Mouse (Mus musculus) embryonic facial prominence, embryonic 14.5 days (tissue): ENCODE measurements around the gene Nmrk2. TPM values are rescaled to one million over a fixed set of nuclear protein-coding genes. Genes with fewer than 3 reads are reported as not detected.
A peak's percentile ranks its signal among the peaks of the same experiment; 100 is the strongest.

Experiments
- ATAC-seq: fragments of 200-750 bp; cut with Nextera tagmentation; 2 replicates; pipeline ENCODE4 v1.8.0; 2017; ENCODE audit warnings: low read depth, moderate number of reproducible peaks, moderate TSS enrichment
- DNase-seq: peaks from one replicate; pipeline ENCODE4 v3.0.0-alpha.2; 2015; ENCODE audit warnings: low spot score
- H3K27ac ChIP-seq: fragments of 300-500 bp; sonication (generic); replicated peaks from 2 replicates; pipeline ENCODE4 v1.5.1; 2014; ENCODE audit warnings: low read depth, mild to moderate bottlenecking, low read length, moderate library complexity
- H3K27me3 ChIP-seq: fragments of 300-500 bp; sonication (generic); replicated peaks from 2 replicates; pipeline ENCODE4 v1.6.1; 2014; ENCODE audit warnings: low read length; ENCODE audit not compliant: control insufficient read depth, insufficient read depth
- H3K36me3 ChIP-seq: fragments of 300-500 bp; sonication (generic); 2 replicates; pipeline ENCODE4 v1.6.1; 2014; ENCODE audit warnings: low read length, mixed read lengths; ENCODE audit not compliant: control insufficient read depth, insufficient read depth
- H3K4me1 ChIP-seq: fragments of 300-500 bp; sonication (generic); 2 replicates; pipeline ENCODE4 v1.6.1; 2014; ENCODE audit warnings: antibody characterized with exemption, low read length; ENCODE audit not compliant: control insufficient read depth, insufficient read depth
- H3K4me2 ChIP-seq: fragments of 300-500 bp; sonication (generic); 2 replicates; pipeline ENCODE4 v1.6.1; 2014; ENCODE audit warnings: low read depth, mild to moderate bottlenecking, low read length, moderate library complexity, mixed read lengths
- H3K4me3 ChIP-seq: fragments of 300-500 bp; sonication (generic); 2 replicates; pipeline ENCODE4 v1.5.1; 2014; ENCODE audit warnings: low read depth, mild to moderate bottlenecking, low read length
- H3K9ac ChIP-seq: fragments of 300-500 bp; sonication (generic); 2 replicates; pipeline ENCODE4 v1.6.1; 2014; ENCODE audit warnings: low read depth, mild to moderate bottlenecking, low read length, moderate library complexity, mixed read lengths
- H3K9me3 ChIP-seq: fragments of 300-500 bp; sonication (generic); 2 replicates; pipeline ENCODE4 v1.6.1; 2016; ENCODE audit warnings: low read length; ENCODE audit not compliant: control insufficient read depth
- WGBS: fragments of 180-500 bp; shearing (Covaris S2); extraction: QIAGEN DNeasy Blood & Tissue Kit; methylation state at CpG from one replicate; pipeline ENCODE4 v1.1.7; 2014; 5-methylcytosine and 5-hydroxymethylcytosine counted together
- polyA plus RNA-seq: library from polyadenylated mRNA; unstranded; fragments of >200 nt; fragmentation: Nextera tagmentation; extraction: Ambion mirVana; gene quantifications from 2 replicates; pipeline ENCODE4 v1.2.1, GENCODE M21; 2014

Gene Nmrk2
- polyA plus RNA-seq, 1 experiment from 2014 or later, result 1.7 TPM

GRCm38 (mm10) chr10:81192968-81193501 lies 8.8 kb downstream of the Nmrk2 start:
- DNase-seq (peak; percentile 56), ATAC-seq (peak; percentile 22)
- WGBS, result 5% methylated on average over 19 of the region's 19 CpGs
- H3K9ac ChIP-seq, result peak overlapping the region; percentile 80
- peaks cover 11% of the 10 kb centered on the region; the same call in 1 of the 2 replicates for H3K4me1 ChIP-seq
- peak overlapping the region; percentile 94 for H3K4me2 ChIP-seq
- peaks cover 24% of the 10 kb centered on the region for H3K36me3 ChIP-seq
- peak overlapping the region; percentile 91 for H3K27ac ChIP-seq
- no peaks in the 10 kb centered on the region for H3K9me3 ChIP-seq
- H3K4me3 ChIP-seq, result peak overlapping the region; percentile 66
- H3K27me3 ChIP-seq, result peaks cover 32% of the 10 kb centered on the region

GRCm38 (mm10) chr10:81192270-81192967 lies 9.4 kb downstream of the Nmrk2 start:
- peaks cover 11% of the 10 kb centered on the region; the same call in 1 of the 2 replicates for H3K4me1 ChIP-seq
- H3K27ac ChIP-seq, result peak overlapping the region; percentile 91
- 3% methylated on average over 20 of the region's 93 CpGs for WGBS
- peak overlapping the region; percentile 80 for H3K9ac ChIP-seq
- H3K36me3 ChIP-seq, result peaks cover 26% of the 10 kb centered on the region
- DNase-seq (peak; percentile 92), ATAC-seq (peak; percentile 91)
- H3K27me3 ChIP-seq, result peaks cover 32% of the 10 kb centered on the region
- H3K4me3 ChIP-seq, result peak overlapping the region; percentile 66
- no peaks in the 10 kb centered on the region for H3K9me3 ChIP-seq
- peak overlapping the region; percentile 94 for H3K4me2 ChIP-seq

DNA sequence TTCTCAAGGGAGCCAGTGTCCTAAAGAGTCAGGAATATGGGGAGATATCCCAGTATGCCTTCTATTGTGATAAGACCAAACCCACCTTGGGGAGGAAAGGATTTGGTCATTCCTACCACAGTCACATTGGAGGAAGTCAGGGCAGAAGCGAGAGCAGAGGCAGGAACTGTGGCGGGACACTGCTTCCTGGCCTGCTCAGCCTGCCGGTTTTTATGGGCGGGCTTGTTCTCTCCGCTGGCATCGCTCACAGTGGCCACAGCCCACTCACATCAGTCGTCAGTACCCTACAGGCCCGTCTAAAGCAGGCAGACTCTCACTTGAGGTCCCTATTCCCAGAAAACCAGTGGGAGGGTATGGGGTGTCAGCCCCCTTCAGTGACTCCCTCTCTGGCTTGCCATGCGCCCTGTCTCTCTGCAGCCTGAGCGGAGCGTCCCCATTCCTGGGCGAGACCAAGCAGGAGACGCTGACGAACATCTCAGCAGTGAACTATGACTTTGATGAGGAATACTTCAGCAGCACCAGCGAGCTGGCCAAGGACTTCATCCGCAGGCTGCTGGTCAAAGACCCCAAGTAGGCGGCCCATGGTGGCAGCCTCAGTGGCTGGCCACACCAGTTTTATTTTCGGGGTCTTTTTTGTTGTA lies 10.4 kb downstream of the Nmrk2 start:
- H3K9me3 ChIP-seq, result no peaks in the 10 kb centered on the region
- H3K4me3 ChIP-seq, result no peak overlapping the region
- H3K9ac ChIP-seq, result no peak overlapping the region
- H3K27me3 ChIP-seq, result peaks cover 31% of the 10 kb centered on the region
- H3K36me3 ChIP-seq, result peaks cover 36% of the 10 kb centered on the region
- peaks cover 11% of the 10 kb centered on the region; the same call in 1 of the 2 replicates for H3K4me1 ChIP-seq
- DNase-seq, result no peak
- H3K27ac ChIP-seq, result no peak overlapping the region
- 84% methylated on average over 18 of the region's 18 CpGs for WGBS
- no peak for ATAC-seq
- H3K4me2 ChIP-seq, result peak overlapping the region; percentile 94

DNA sequence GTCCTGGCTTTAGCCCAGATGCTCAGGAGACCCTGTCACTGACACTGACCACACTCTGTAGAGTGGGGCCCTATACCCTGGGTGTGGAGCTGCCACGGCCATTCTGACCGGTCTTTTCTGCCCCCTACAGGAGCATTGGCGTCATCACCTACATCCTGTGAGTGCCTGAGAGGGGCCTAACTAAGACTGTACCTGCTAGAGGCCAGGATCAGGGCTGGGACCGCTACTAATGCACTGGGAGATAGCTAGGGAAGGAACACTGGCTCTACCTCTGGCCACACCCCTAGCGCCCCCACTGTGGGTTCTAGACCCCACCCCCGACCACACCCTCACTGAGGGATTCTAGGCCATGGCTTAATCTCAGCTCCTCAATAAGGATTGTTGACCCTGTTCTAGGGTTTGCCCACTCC lies 10.9 kb downstream of the Nmrk2 start:
- peaks cover 38% of the 10 kb centered on the region for H3K36me3 ChIP-seq
- no peak for ATAC-seq
- DNase-seq, result no peak
- no peaks in the 10 kb centered on the region for H3K9me3 ChIP-seq
- peak overlapping the region; percentile 35; the same call in 1 of the 2 replicates for H3K27ac ChIP-seq
- no peak overlapping the region for H3K9ac ChIP-seq
- peaks cover 26% of the 10 kb centered on the region for H3K27me3 ChIP-seq
- H3K4me3 ChIP-seq, result no peak overlapping the region
- peaks cover 11% of the 10 kb centered on the region; the same call in 1 of the 2 replicates for H3K4me1 ChIP-seq
- no peak overlapping the region for H3K4me2 ChIP-seq
- WGBS, result 74% methylated on average over 6 of the region's 6 CpGs

DNA sequence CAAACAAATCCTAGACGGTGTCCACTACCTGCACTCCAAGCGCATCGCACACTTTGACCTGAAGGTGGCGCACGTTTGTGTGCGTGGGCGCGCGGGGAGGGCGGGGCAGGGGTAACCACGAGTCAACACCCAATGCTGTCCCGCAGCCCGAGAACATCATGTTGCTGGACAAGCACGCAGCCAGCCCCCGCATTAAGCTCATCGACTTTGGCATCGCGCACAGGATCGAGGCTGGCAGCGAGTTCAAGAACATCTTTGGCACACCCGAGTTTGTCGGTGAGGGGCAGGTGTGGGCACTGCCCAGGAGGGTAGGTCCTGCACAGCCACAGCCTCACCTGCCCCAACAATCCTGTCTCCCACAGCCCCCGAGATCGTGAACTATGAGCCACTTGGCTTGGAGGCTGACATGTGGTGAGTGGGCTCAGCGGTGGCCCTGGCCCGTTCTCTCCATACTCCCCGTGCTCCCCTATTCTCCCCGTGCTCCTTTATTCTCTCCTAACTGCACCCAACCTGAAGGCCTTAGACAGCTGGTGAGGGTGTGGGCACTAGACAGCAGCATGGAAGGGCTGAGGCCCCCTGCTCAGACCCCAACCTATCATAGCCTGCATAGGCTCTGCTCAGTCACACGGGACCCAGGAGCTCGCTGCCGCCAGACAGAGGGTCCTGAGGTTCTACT lies 11.5 kb downstream of the Nmrk2 start:
- DNase-seq (no peak), ATAC-seq (no peak)
- Histone ChIP-seq H3K27ac (no peak overlapping the region; the same call in 1 of the 2 replicates), H3K4me1 (peaks cover 11% of the 10 kb centered on the region; the same call in 1 of the 2 replicates), H3K27me3 (peaks cover 22% of the 10 kb centered on the region), H3K36me3 (peaks cover 40% of the 10 kb centered on the region), H3K9me3 (no peaks in the 10 kb centered on the region), H3K9ac (no peak overlapping the region), H3K4me3 (no peak overlapping the region), H3K4me2 (no peak overlapping the region)
- 70% methylated on average over 31 of the region's 31 CpGs for WGBS

DNA sequence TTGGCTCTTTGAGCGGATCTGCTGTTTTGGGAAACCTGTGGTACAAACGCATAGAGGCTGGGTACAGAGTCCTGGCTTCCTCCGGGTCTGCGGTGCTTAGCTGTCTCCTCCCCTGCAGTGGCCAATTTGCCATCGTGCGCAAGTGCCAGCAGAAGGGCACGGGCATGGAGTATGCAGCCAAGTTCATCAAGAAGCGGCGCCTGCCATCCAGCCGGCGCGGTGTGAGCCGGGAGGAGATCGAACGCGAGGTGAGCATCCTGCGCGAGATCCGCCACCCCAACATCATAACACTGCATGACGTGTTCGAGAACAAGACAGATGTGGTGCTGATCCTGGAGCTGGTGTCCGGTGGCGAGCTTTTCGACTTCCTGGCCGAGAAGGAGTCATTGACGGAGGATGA lies 12.0 kb downstream of the Nmrk2 start:
- peaks cover 11% of the 10 kb centered on the region; the same call in 1 of the 2 replicates for H3K4me1 ChIP-seq
- no peak for ATAC-seq
- H3K27me3 ChIP-seq, result peaks cover 16% of the 10 kb centered on the region
- peaks cover 46% of the 10 kb centered on the region for H3K36me3 ChIP-seq
- no peak overlapping the region for H3K27ac ChIP-seq
- DNase-seq, result no peak
- H3K9me3 ChIP-seq, result no peaks in the 10 kb centered on the region
- no peak overlapping the region for H3K4me3 ChIP-seq
- no peak overlapping the region for H3K4me2 ChIP-seq
- WGBS, result 85% methylated on average over 26 of the region's 26 CpGs
- H3K9ac ChIP-seq, result no peak overlapping the region

GRCm38 (mm10) chr10:81187161-81187560 lies 14.7 kb downstream of the Nmrk2 start:
- H3K36me3 ChIP-seq, result peaks cover 59% of the 10 kb centered on the region
- 0 out of 2 replicates have a peak, but pooled peaks cover 3% of the 10 kb centered on the region for H3K4me1 ChIP-seq
- ATAC-seq (no peak), DNase-seq (no peak)
- H3K9ac ChIP-seq, result no peak overlapping the region
- WGBS, result 96% methylated on average over 3 of the region's 9 CpGs
- H3K27ac ChIP-seq, result no peak overlapping the region
- H3K4me2 ChIP-seq, result no peak overlapping the region
- no peaks in the 10 kb centered on the region for H3K27me3 ChIP-seq
- no peak overlapping the region for H3K4me3 ChIP-seq
- H3K9me3 ChIP-seq, result no peaks in the 10 kb centered on the region

DNA sequence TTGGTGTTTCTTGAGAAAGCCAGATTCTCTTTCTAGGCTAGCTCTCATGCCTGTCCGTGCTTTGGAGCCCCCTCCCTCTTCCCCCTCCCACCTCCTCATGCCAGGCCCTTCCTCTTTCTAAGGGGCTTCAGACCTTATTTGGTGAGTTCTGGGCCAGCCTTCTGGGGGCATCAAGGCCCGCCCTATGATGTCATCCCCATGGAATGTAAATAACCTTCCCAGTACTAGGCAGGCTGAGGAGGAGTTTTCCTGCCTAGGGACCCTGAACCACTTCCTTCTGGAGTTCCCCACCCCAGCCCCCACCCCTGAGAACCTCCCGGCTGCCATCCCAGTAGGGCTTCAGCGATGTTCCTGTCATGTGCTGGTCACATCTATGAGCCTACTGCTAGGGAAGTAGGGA lies 17.1 kb downstream of the Nmrk2 start:
- DNase-seq (peak; percentile 68), ATAC-seq (no peak)
- no peak overlapping the region for H3K9ac ChIP-seq
- peak overlapping the region; percentile 55 for H3K27ac ChIP-seq
- H3K4me1 ChIP-seq, result no peaks in the 10 kb centered on the region
- 35% methylated on average over 4 of the region's 4 CpGs for WGBS
- H3K27me3 ChIP-seq, result no peaks in the 10 kb centered on the region
- no peaks in the 10 kb centered on the region for H3K9me3 ChIP-seq
- H3K4me2 ChIP-seq, result no peak overlapping the region
- no peak overlapping the region for H3K4me3 ChIP-seq
- H3K36me3 ChIP-seq, result peaks cover 68% of the 10 kb centered on the region
